Mouse (Mus musculus): ENCODE data around the gene P2rx1. TPM values are rescaled to one million over a fixed set of nuclear protein-coding genes. Genes with fewer than 3 reads are reported as not detected.

Gene P2rx1
- polyA plus RNA-seq (2014; fragmentation: Nextera tagmentation; extraction: Ambion mirVana), result 0.53 and 0.57 TPM in 2 replicates

- no peak within 1 kb of the TSS for H3K27ac ChIP-seq (ENCODE audit: low read depth, low read length)
- H3K9me3 ChIP-seq (replicated peaks; ENCODE audit: control insufficient read depth, low read length), result no peaks in the 10 kb centered on the region
- DNase-seq (ENCODE audit: low spot score) (no peak), ATAC-seq (no peak)
- 59% methylated on average over 8 of the region's 8 CpGs for WGBS
- no peaks in the 10 kb centered on the region for H3K27me3 ChIP-seq (replicated peaks; ENCODE audit: control insufficient read depth, insufficient read depth, low read length)
- no peak within 1 kb of the TSS for H3K4me2 ChIP-seq (ENCODE audit: low read length)
- H3K4me1 ChIP-seq (ENCODE audit: control insufficient read depth, insufficient read depth, low read length), result no peaks in the 10 kb centered on the region
- H3K4me3 ChIP-seq (ENCODE audit: low read depth, low read length), result no peak within 1 kb of the TSS
- no peaks in the 10 kb centered on the region for H3K36me3 ChIP-seq (ENCODE audit: control insufficient read depth, insufficient read depth, low read length)
- H3K9ac ChIP-seq (ENCODE audit: low read length), result no peak within 1 kb of the TSS
Measured at GRCm38 (mm10) chr11:72998771-72999170, at the start of gene P2rx1. TSS of gene P2rx1 (plus strand) at chr11:72999103.

- H3K9me3 ChIP-seq (replicated peaks; ENCODE audit: control insufficient read depth, low read length), result no peaks in the 10 kb centered on the region
- no peak overlapping the region for H3K27ac ChIP-seq (ENCODE audit: low read depth, low read length)
- DNase-seq (ENCODE audit: low spot score) (no peak), ATAC-seq (no peak)
- H3K4me2 ChIP-seq (ENCODE audit: low read length), result no peak overlapping the region
- no peaks in the 10 kb centered on the region for H3K27me3 ChIP-seq (replicated peaks; ENCODE audit: control insufficient read depth, insufficient read depth, low read length)
- 83% methylated on average over 22 of the region's 22 CpGs for WGBS
- H3K36me3 ChIP-seq (ENCODE audit: control insufficient read depth, insufficient read depth, low read length), result no peaks in the 10 kb centered on the region
- no peak overlapping the region for H3K4me3 ChIP-seq (ENCODE audit: low read depth, low read length)
- no peaks in the 10 kb centered on the region for H3K4me1 ChIP-seq (ENCODE audit: control insufficient read depth, insufficient read depth, low read length)
- H3K9ac ChIP-seq (ENCODE audit: low read length), result no peak overlapping the region
Measured at GRCm38 (mm10) chr11:72951137-72952000, 47.5 kb upstream of the P2rx1 start.

- Histone ChIP-seq H3K9ac (ENCODE audit: low read length) (no peak overlapping the region), H3K27ac (ENCODE audit: low read depth, low read length) (no peak overlapping the region), H3K4me2 (ENCODE audit: low read length) (no peak overlapping the region), H3K27me3 (replicated peaks; ENCODE audit: control insufficient read depth, insufficient read depth, low read length) (no peaks in the 10 kb centered on the region), H3K9me3 (replicated peaks; ENCODE audit: control insufficient read depth, low read length) (no peaks in the 10 kb centered on the region), H3K36me3 (ENCODE audit: control insufficient read depth, insufficient read depth, low read length) (no peaks in the 10 kb centered on the region), H3K4me3 (ENCODE audit: low read depth, low read length) (no peak overlapping the region), H3K4me1 (ENCODE audit: control insufficient read depth, insufficient read depth, low read length) (no peaks in the 10 kb centered on the region)
- WGBS, result 46% methylated on average over 3 of the region's 3 CpGs
- ATAC-seq (no peak), DNase-seq (ENCODE audit: low spot score) (no peak)
Measured at GRCm38 (mm10) chr11:72952226-72952625, 46.7 kb upstream of the P2rx1 start.

GRCm38 (mm10) chr11:72952697-72953096 lies 46.2 kb upstream of the P2rx1 start:
- Histone ChIP-seq H3K9ac (ENCODE audit: low read length) (no peak overlapping the region), H3K27ac (ENCODE audit: low read depth, low read length) (no peak overlapping the region), H3K4me2 (ENCODE audit: low read length) (no peak overlapping the region), H3K36me3 (ENCODE audit: control insufficient read depth, insufficient read depth, low read length) (no peaks in the 10 kb centered on the region), H3K9me3 (replicated peaks; ENCODE audit: control insufficient read depth, low read length) (no peaks in the 10 kb centered on the region), H3K4me1 (ENCODE audit: control insufficient read depth, insufficient read depth, low read length) (no peaks in the 10 kb centered on the region), H3K4me3 (ENCODE audit: low read depth, low read length) (no peak overlapping the region), H3K27me3 (replicated peaks; ENCODE audit: control insufficient read depth, insufficient read depth, low read length) (no peaks in the 10 kb centered on the region)
- DNase-seq (ENCODE audit: low spot score) (no peak), ATAC-seq (no peak)
- 91% methylated on average over 6 of the region's 6 CpGs for WGBS

GRCm38 (mm10) chr11:72953116-72953439 lies 45.8 kb upstream of the P2rx1 start:
- Histone ChIP-seq H3K4me3 (ENCODE audit: low read depth, low read length) (no peak overlapping the region), H3K4me1 (ENCODE audit: control insufficient read depth, insufficient read depth, low read length) (no peaks in the 10 kb centered on the region), H3K36me3 (ENCODE audit: control insufficient read depth, insufficient read depth, low read length) (no peaks in the 10 kb centered on the region), H3K27me3 (replicated peaks; ENCODE audit: control insufficient read depth, insufficient read depth, low read length) (no peaks in the 10 kb centered on the region), H3K9me3 (replicated peaks; ENCODE audit: control insufficient read depth, low read length) (no peaks in the 10 kb centered on the region), H3K27ac (ENCODE audit: low read depth, low read length) (no peak overlapping the region), H3K4me2 (ENCODE audit: low read length) (no peak overlapping the region), H3K9ac (ENCODE audit: low read length) (no peak overlapping the region)
- ATAC-seq (no peak), DNase-seq (ENCODE audit: low spot score) (no peak)
- WGBS, result 59% methylated on average over 1 of the region's 1 CpGs

- H3K27me3 ChIP-seq (replicated peaks; ENCODE audit: control insufficient read depth, insufficient read depth, low read length), result no peaks in the 10 kb centered on the region
- H3K9me3 ChIP-seq (replicated peaks; ENCODE audit: control insufficient read depth, low read length), result no peaks in the 10 kb centered on the region
- H3K4me3 ChIP-seq (ENCODE audit: low read depth, low read length), result no peak overlapping the region
- H3K4me2 ChIP-seq (ENCODE audit: low read length), result no peak overlapping the region
- DNase-seq (ENCODE audit: low spot score), result no peak
- 86% methylated on average over 4 of the region's 4 CpGs for WGBS
- no peak for ATAC-seq
- H3K36me3 ChIP-seq (ENCODE audit: control insufficient read depth, insufficient read depth, low read length), result no peaks in the 10 kb centered on the region
- H3K27ac ChIP-seq (ENCODE audit: low read depth, low read length), result no peak overlapping the region
- no peak overlapping the region for H3K9ac ChIP-seq (ENCODE audit: low read length)
- no peaks in the 10 kb centered on the region for H3K4me1 ChIP-seq (ENCODE audit: control insufficient read depth, insufficient read depth, low read length)
Measured at GRCm38 (mm10) chr11:72953440-72954151, 45.3 kb upstream of the P2rx1 start.

GRCm38 (mm10) chr11:72954216-72954615 lies 44.7 kb upstream of the P2rx1 start:
- H3K9me3 ChIP-seq (replicated peaks; ENCODE audit: control insufficient read depth, low read length), result no peaks in the 10 kb centered on the region
- H3K4me2 ChIP-seq (ENCODE audit: low read length), result no peak overlapping the region
- DNase-seq (ENCODE audit: low spot score) (no peak), ATAC-seq (no peak)
- no peak overlapping the region for H3K4me3 ChIP-seq (ENCODE audit: low read depth, low read length)
- no peaks in the 10 kb centered on the region for H3K36me3 ChIP-seq (ENCODE audit: control insufficient read depth, insufficient read depth, low read length)
- H3K27me3 ChIP-seq (replicated peaks; ENCODE audit: control insufficient read depth, insufficient read depth, low read length), result peaks cover 4% of the 10 kb centered on the region; the same call in 1 of the 2 replicates
- H3K27ac ChIP-seq (ENCODE audit: low read depth, low read length), result no peak overlapping the region
- no peaks in the 10 kb centered on the region for H3K4me1 ChIP-seq (ENCODE audit: control insufficient read depth, insufficient read depth, low read length)
- H3K9ac ChIP-seq (ENCODE audit: low read length), result no peak overlapping the region
- WGBS, result 85% methylated on average over 4 of the region's 4 CpGs

GRCm38 (mm10) chr11:72955339-72955974 lies 43.4 kb upstream of the P2rx1 start:
- H3K4me3 ChIP-seq (ENCODE audit: low read depth, low read length), result no peak overlapping the region
- no peak overlapping the region for H3K27ac ChIP-seq (ENCODE audit: low read depth, low read length)
- peaks cover 16% of the 10 kb centered on the region for H3K27me3 ChIP-seq (replicated peaks; ENCODE audit: control insufficient read depth, insufficient read depth, low read length)
- H3K36me3 ChIP-seq (ENCODE audit: control insufficient read depth, insufficient read depth, low read length), result no peaks in the 10 kb centered on the region
- no peak overlapping the region for H3K9ac ChIP-seq (ENCODE audit: low read length)
- H3K4me1 ChIP-seq (ENCODE audit: control insufficient read depth, insufficient read depth, low read length), result no peaks in the 10 kb centered on the region
- ATAC-seq (no peak), DNase-seq (ENCODE audit: low spot score) (no peak)
- H3K9me3 ChIP-seq (replicated peaks; ENCODE audit: control insufficient read depth, low read length), result no peaks in the 10 kb centered on the region
- H3K4me2 ChIP-seq (ENCODE audit: low read length), result no peak overlapping the region
- 83% methylated on average over 5 of the region's 5 CpGs for WGBS

Data from forebrain, embryonic 14.5 days (tissue).